12 mouse cellular contexts compared by ENCODE assay signal in the genomic region with DNA sequence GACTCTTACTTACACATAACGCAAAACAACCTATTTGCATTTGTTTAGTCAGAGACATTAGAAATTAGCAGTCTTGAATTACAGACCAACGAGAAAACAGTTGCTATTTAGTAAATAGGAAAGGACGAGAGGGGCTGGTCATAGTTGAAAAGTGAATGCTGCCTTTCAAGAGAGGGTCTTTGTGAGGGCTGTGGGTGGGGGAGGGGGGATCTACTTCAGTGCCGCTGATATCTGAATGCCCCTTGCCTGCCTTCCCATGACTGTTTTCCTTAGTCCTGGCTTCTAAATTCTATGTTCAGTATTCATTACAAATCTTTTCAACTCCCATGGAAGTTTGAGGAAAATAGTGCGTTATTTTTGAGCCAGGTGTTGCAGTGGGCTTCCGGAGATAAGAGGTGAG. TPM values are rescaled to one million over a fixed set of nuclear protein-coding genes. Genes with fewer than 3 reads are reported as not detected.
DNase-seq lines count a peak whose midpoint lies in the region; ATAC-seq and TF ChIP-seq lines count a peak whose summit lies in the region.
"Had no signal": no experiment of that assay in that cellular context is flagged by ENCODE, and none has a peak within 500 bp of the region (broad histone marks: within the 10 kb centered on the region; RNA-seq: fewer than 3 reads in every experiment).

No protein-coding gene starts in this region.

- no peak overlapping the region for H3K27ac ChIP-seq in embryonic facial prominence, embryonic 11.5 days (replicated peaks; ENCODE audit: low read depth, low read length)
- no peak overlapping the region for H3K27ac ChIP-seq in embryonic facial prominence, embryonic 10.5 days (replicated peaks)
- H3K27ac ChIP-seq in neural tube, embryonic 11.5 days (ENCODE audit: low read depth, low read length), result no peak overlapping the region
- H3K27ac ChIP-seq in limb, embryonic 13.5 days, result no peak overlapping the region
- no peak overlapping the region for H3K27ac ChIP-seq in stomach, postnatal 0 days (replicated peaks)

- TF ChIP-seq EP300 in stomach, postnatal 0 days (optimal IDR thresholded peaks at IDR 0.05), result no peak

- ATAC-seq in embryonic facial prominence, embryonic 11.5 days (replicated peaks; ENCODE audit: insufficient number of reproducible peaks, low FRiP score, low TSS enrichment, low read depth), result no peak
- no peak for ATAC-seq in neural tube, embryonic 11.5 days (ENCODE audit: insufficient read depth, low FRiP score, low TSS enrichment)
- no peak for ATAC-seq in limb, embryonic 13.5 days (ENCODE audit: low FRiP score, low read depth)
- no peak for ATAC-seq in stomach, postnatal 0 days (ENCODE audit: low FRiP score, low TSS enrichment)

- H3K27me3 ChIP-seq in embryonic facial prominence, embryonic 11.5 days (ENCODE audit: control insufficient read depth, insufficient read depth, low read length), result no peaks in the 10 kb centered on the region
- H3K27me3 ChIP-seq in embryonic facial prominence, embryonic 10.5 days (replicated peaks; ENCODE audit: low read depth, poor library complexity, severe bottlenecking), result no peaks in the 10 kb centered on the region
- no peaks in the 10 kb centered on the region for H3K27me3 ChIP-seq in neural tube, embryonic 11.5 days (ENCODE audit: control insufficient read depth, insufficient read depth, low read length)
- H3K27me3 ChIP-seq in limb, embryonic 13.5 days, result no peaks in the 10 kb centered on the region
- H3K27me3 ChIP-seq in stomach, postnatal 0 days (ENCODE audit: control insufficient read depth, insufficient read depth, low read length), result no peaks in the 10 kb centered on the region

- 46% methylated on average over 6 of the region's 6 CpGs for WGBS in embryonic facial prominence, embryonic 11.5 days
- 44% methylated on average over 6 of the region's 6 CpGs for WGBS in embryonic facial prominence, embryonic 10.5 days
- WGBS in neural tube, embryonic 11.5 days, result 60% methylated on average over 6 of the region's 6 CpGs
- 71% methylated on average over 6 of the region's 6 CpGs for WGBS in limb, embryonic 13.5 days
- WGBS in stomach, postnatal 0 days, result 65% methylated on average over 6 of the region's 6 CpGs

- no peak overlapping the region for H3K4me2 ChIP-seq in embryonic facial prominence, embryonic 11.5 days (ENCODE audit: low read depth, low read length)
- H3K4me2 ChIP-seq in neural tube, embryonic 11.5 days (ENCODE audit: low read depth), result no peak overlapping the region
- H3K4me2 ChIP-seq in limb, embryonic 13.5 days (replicated peaks), result peak overlapping the region; percentile 26; the same call in 1 of the 2 replicates
- no peak overlapping the region for H3K4me2 ChIP-seq in stomach, postnatal 0 days (replicated peaks; ENCODE audit: low read depth)

- DNase-seq in embryonic facial prominence, embryonic 11.5 days (ENCODE audit: low spot score), result peak; percentile 47
- DNase-seq in embryonic facial prominence, embryonic 10.5 days (ENCODE audit: low spot score), result no peak
- peak; percentile 36 for DNase-seq in neural tube, embryonic 11.5 days (ENCODE audit: low spot score)
- DNase-seq in neural tube, embryonic 10.5 days (ENCODE audit: extremely low spot score, low spot score), result no peak
- DNase-seq in stomach, postnatal 0 days (ENCODE audit: low spot score), result peak; percentile 10
- no peak for DNase-seq in urinary bladder, adult 2 months (ENCODE audit: low spot score)
- DNase-seq in right cerebral cortex, postnatal 36 days (ENCODE audit: low spot score in 2 of 2), result no peak
- DNase-seq: cerebellum, postnatal 25 days; kidney, postnatal 10 days; lung, adult 2 months had no signal

- no peaks in the 10 kb centered on the region for H3K4me1 ChIP-seq in embryonic facial prominence, embryonic 11.5 days (ENCODE audit: control insufficient read depth, insufficient read depth, low read length)
- peaks cover 32% of the 10 kb centered on the region for H3K4me1 ChIP-seq in embryonic facial prominence, embryonic 10.5 days
- H3K4me1 ChIP-seq in neural tube, embryonic 11.5 days (ENCODE audit: control insufficient read depth, insufficient read depth, low read length), result peaks cover 3% of the 10 kb centered on the region; the same call in 1 of the 2 replicates
- peaks cover 32% of the 10 kb centered on the region for H3K4me1 ChIP-seq in limb, embryonic 13.5 days
- H3K4me1 ChIP-seq in stomach, postnatal 0 days (replicated peaks; ENCODE audit: control insufficient read depth, insufficient read depth), result no peaks in the 10 kb centered on the region
- H3K4me1 ChIP-seq: megakaryocyte, embryonic 14.5 days had no signal

- no peak for TF ChIP-seq CTCF in stomach, postnatal 0 days (IDR thresholded peaks at IDR 0.05; ENCODE audit: low read depth)

- H3K36me3 ChIP-seq in embryonic facial prominence, embryonic 11.5 days (replicated peaks; ENCODE audit: control insufficient read depth, insufficient read depth, low read depth, low read length), result no peaks in the 10 kb centered on the region
- peaks cover 22% of the 10 kb centered on the region for H3K36me3 ChIP-seq in embryonic facial prominence, embryonic 10.5 days (replicated peaks)
- H3K36me3 ChIP-seq in neural tube, embryonic 11.5 days (ENCODE audit: control insufficient read depth, insufficient read depth, low read length), result no peaks in the 10 kb centered on the region
- no peaks in the 10 kb centered on the region for H3K36me3 ChIP-seq in limb, embryonic 13.5 days
- no peaks in the 10 kb centered on the region for H3K36me3 ChIP-seq in stomach, postnatal 0 days (ENCODE audit: control insufficient read depth, insufficient read depth, low read length)

- H3K9me3 ChIP-seq in embryonic facial prominence, embryonic 11.5 days (replicated peaks; ENCODE audit: control insufficient read depth, low read length), result no peaks in the 10 kb centered on the region
- no peaks in the 10 kb centered on the region for H3K9me3 ChIP-seq in embryonic facial prominence, embryonic 10.5 days
- no peaks in the 10 kb centered on the region for H3K9me3 ChIP-seq in neural tube, embryonic 11.5 days (ENCODE audit: control insufficient read depth, low read length)
- H3K9me3 ChIP-seq in limb, embryonic 13.5 days, result no peaks in the 10 kb centered on the region
- no peaks in the 10 kb centered on the region for H3K9me3 ChIP-seq in stomach, postnatal 0 days (ENCODE audit: control insufficient read depth, low read length)

- no peak overlapping the region for H3K9ac ChIP-seq in embryonic facial prominence, embryonic 11.5 days (replicated peaks; ENCODE audit: low read length)
- H3K9ac ChIP-seq in neural tube, embryonic 11.5 days (ENCODE audit: low read length), result no peak overlapping the region
- no peak overlapping the region for H3K9ac ChIP-seq in limb, embryonic 13.5 days
- H3K9ac ChIP-seq in stomach, postnatal 0 days (ENCODE audit: low read length), result no peak overlapping the region

- H3K4me3 ChIP-seq in embryonic facial prominence, embryonic 11.5 days (ENCODE audit: low read depth, low read length), result no peak overlapping the region
- H3K4me3 ChIP-seq in embryonic facial prominence, embryonic 10.5 days, result no peak overlapping the region
- no peak overlapping the region for H3K4me3 ChIP-seq in neural tube, embryonic 11.5 days (ENCODE audit: low read depth, low read length)
- no peak overlapping the region for H3K4me3 ChIP-seq in limb, embryonic 13.5 days
- no peak overlapping the region for H3K4me3 ChIP-seq in stomach, postnatal 0 days (ENCODE audit: low read depth, low read length)
- H3K4me3 ChIP-seq: megakaryocyte, embryonic 14.5 days had no signal

RNA-seq across cellular contexts. Expression of gene Cxadr, which starts 12.7 kb away (rescaled TPM):
- polyA plus RNA-seq in embryonic facial prominence, embryonic 11.5 days (2014; fragmentation: Nextera tagmentation; extraction: Ambion mirVana), result 34.1 and 38.7 TPM in 2 replicates
- 30.4 and 33.7 TPM in 2 replicates for polyA plus RNA-seq in embryonic facial prominence, embryonic 10.5 days (2016; fragmentation: Nextera tagmentation; extraction: Ambion mirVana)
- polyA plus RNA-seq in neural tube, embryonic 11.5 days (2014; fragmentation: Nextera tagmentation; extraction: Ambion mirVana), result 46.4 and 46.6 TPM in 2 replicates
- 22.9 and 25.6 TPM in 2 replicates for polyA plus RNA-seq in limb, embryonic 13.5 days (2015; fragmentation: Nextera tagmentation; extraction: Ambion mirVana)
- polyA plus RNA-seq in stomach, postnatal 0 days (2015; fragmentation: Nextera tagmentation; extraction: Ambion mirVana), result 56.4 and 62.1 TPM in 2 replicates
- polyA plus RNA-seq in urinary bladder, adult 2 months (2012; rRNA removed), result 8.3 and 9.0 TPM in 2 replicates

Comparison
In these comparisons a context has a peak if more than half of its experiments do, and no peak if none do; other contexts are left out.
1. DNase-seq: peak in embryonic facial prominence, embryonic 11.5 days (single experiment), neural tube, embryonic 11.5 days (single experiment) and stomach, postnatal 0 days (single experiment); none in embryonic facial prominence, embryonic 10.5 days (single experiment), neural tube, embryonic 10.5 days (single experiment), urinary bladder, adult 2 months (single experiment) and right cerebral cortex, postnatal 36 days (0 of 2).